Mouse (Mus musculus): ENCODE measurements around the gene Dpy19l3. TPM values are rescaled to one million over a fixed set of nuclear protein-coding genes. Genes with fewer than 3 reads are reported as not detected.

The Dpy19l3 gene
- polyA plus RNA-seq, 1 experiment, result 10.9 TPM

DNA sequence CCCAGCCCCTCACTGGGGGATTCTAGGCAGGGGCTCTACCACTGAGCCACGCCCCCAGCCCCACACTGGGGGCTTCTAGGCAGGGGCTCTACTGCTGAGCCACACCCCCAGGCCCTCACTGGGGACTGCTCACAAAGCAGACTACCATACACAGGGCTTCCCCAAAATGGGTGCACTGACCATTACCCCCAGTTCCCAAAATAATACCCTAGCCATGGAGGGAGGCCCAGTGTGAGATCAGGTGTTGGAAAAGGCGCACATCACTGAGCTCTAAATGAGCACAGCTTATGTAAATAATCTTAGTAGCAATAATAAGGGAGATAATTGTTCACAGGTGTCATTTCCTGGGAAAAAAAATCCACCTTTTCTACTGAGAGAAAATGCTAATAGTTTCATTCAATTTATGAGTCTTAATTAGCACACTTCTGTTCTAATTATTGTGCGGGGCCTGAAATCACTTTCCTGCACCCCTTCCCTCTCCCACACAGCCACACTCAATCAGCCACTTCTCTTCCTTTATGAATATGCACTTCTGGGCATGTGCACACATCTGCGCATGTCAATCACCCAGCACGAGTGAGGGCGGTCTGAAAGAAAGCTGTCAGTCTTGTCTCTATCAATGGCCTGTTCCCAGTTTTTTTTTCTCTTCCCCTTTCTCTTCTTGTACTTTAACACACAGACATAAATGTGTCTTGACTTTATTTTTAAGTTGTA lies 70.7 kb downstream of the Dpy19l3 start:
- WGBS, result 85% methylated on average over 6 of the region's 6 CpGs
- no peak for TF ChIP-seq POLR2A (IDR thresholded peaks at IDR 0.05; ENCODE audit: borderline replicate concordance, extremely low read depth, low read depth, low read length)
- TF ChIP-seq CTCF (IDR thresholded peaks at IDR 0.05; ENCODE audit: insufficient read depth, low read length), result no peak
- no peak overlapping the region for H3K4me3 ChIP-seq (replicated peaks; ENCODE audit: extremely low read depth, low read depth, low read length)
- DNase-seq, result no peak
- H3K4me1 ChIP-seq (ENCODE audit: control insufficient read depth, insufficient read depth, low read length), result no peaks in the 10 kb centered on the region; the same call in 1 of the 2 replicates

DNA sequence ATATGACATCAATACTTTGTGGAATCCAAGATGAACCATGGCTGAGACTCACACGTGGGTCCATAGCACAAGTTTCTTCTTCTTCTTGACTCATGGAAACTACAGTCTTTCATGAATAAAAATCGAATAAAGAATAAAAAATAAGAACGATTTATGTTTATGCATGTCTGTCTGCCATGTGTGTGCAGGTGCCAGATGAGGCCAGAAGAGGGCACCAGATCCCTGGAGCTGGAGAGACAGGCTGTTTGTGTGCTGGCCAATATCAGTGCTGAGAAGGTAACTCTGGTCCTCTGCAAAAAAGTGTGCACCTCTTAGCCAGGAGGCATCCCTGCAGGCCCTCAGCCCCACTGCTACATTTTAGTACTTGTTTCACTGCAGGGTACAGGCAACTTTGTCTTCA lies 72.7 kb downstream of the Dpy19l3 start:
- TF ChIP-seq POLR2A (IDR thresholded peaks at IDR 0.05; ENCODE audit: borderline replicate concordance, extremely low read depth, low read depth, low read length) (no peak), CTCF (IDR thresholded peaks at IDR 0.05; ENCODE audit: insufficient read depth, low read length) (0 out of 2 replicates have a peak, but pooled peaks have one; percentile 6)
- DNase-seq, result no peak
- WGBS, result 82% methylated on average over 3 of the region's 3 CpGs
- Histone ChIP-seq H3K4me3 (replicated peaks; ENCODE audit: extremely low read depth, low read depth, low read length) (no peak overlapping the region), H3K4me1 (ENCODE audit: control insufficient read depth, insufficient read depth, low read length) (no peaks in the 10 kb centered on the region; the same call in 1 of the 2 replicates)

DNA sequence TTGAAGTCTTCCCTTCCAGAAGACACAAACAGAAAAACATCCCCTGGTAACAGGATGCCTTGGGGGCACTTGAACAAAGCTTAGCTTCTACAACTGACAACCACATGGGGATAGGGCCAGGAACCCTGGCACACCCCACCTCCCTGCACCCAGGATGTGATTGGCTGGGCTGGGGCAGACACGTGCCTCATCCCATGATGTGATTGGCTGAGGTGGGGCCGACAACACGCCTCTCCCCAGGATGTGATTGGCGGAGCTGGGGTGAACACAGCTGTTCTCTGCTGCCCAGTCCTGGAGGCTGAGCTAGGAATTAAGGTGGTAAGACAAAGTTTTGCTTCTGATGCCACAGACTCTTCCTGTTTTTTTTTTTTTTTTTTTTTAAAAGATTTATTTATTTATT lies 75.3 kb downstream of the Dpy19l3 start:
- no peak overlapping the region for H3K4me3 ChIP-seq (replicated peaks; ENCODE audit: extremely low read depth, low read depth, low read length)
- H3K4me1 ChIP-seq (ENCODE audit: control insufficient read depth, insufficient read depth, low read length), result no peaks in the 10 kb centered on the region
- DNase-seq, result no peak
- TF ChIP-seq CTCF (IDR thresholded peaks at IDR 0.05; ENCODE audit: insufficient read depth, low read length) (no peak), POLR2A (IDR thresholded peaks at IDR 0.05; ENCODE audit: borderline replicate concordance, extremely low read depth, low read depth, low read length) (no peak)
- 74% methylated on average over 4 of the region's 4 CpGs for WGBS

DNA sequence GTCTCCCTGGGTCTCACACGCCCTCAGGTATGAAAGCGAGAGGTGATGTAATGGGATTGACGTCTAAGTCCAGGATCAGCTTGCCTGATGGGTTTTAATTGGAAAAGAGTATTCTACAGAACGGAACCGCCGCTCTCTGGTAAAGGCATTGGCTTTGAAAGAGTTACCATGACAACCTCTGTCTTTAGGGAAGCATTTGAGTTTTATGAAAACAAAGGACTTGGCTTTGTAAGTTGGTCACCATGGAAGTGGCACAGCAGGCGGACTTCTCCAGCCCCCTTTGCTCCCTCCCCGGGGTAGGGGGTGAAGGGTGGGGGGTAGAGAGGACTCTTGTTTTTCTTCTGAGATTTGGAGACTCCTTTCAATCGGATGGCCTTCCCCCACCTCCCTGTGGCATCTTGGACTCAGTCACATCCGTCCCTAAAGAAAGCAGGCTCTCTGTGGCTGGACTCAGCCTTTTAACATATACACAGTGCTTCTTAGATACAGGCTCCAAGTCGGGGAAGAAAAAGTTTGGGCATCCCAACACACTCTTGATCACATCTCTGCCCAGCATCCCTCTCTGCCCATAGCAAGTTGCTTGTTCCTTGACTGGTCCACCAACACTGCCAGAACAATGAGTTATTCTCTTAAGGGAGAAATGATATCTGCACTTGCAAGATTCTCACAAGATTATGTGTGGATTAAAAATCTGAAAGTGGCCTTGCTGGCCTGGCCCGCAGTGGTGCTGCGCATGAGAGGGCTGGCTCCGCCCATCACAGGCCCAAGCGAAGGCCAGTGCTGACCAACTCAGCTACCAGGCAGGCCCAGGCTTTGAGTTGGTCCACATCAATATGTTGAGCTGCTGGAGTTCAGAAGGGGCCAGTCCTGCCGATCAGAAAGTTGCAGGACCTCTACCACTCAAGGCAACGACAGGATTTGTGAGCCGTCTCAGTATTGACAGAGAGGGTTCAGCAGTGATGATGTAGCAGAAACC lies 85.9 kb downstream of the Dpy19l3 start:
- no peak for DNase-seq
- Histone ChIP-seq H3K4me1 (ENCODE audit: control insufficient read depth, insufficient read depth, low read length) (no peaks in the 10 kb centered on the region), H3K4me3 (replicated peaks; ENCODE audit: extremely low read depth, low read depth, low read length) (no peak overlapping the region)
- WGBS, result 61% methylated on average over 18 of the region's 18 CpGs
- TF ChIP-seq POLR2A (IDR thresholded peaks at IDR 0.05; ENCODE audit: borderline replicate concordance, extremely low read depth, low read depth, low read length), result no peak
- no peak for TF ChIP-seq CTCF (IDR thresholded peaks at IDR 0.05; ENCODE audit: insufficient read depth, low read length)

DNA sequence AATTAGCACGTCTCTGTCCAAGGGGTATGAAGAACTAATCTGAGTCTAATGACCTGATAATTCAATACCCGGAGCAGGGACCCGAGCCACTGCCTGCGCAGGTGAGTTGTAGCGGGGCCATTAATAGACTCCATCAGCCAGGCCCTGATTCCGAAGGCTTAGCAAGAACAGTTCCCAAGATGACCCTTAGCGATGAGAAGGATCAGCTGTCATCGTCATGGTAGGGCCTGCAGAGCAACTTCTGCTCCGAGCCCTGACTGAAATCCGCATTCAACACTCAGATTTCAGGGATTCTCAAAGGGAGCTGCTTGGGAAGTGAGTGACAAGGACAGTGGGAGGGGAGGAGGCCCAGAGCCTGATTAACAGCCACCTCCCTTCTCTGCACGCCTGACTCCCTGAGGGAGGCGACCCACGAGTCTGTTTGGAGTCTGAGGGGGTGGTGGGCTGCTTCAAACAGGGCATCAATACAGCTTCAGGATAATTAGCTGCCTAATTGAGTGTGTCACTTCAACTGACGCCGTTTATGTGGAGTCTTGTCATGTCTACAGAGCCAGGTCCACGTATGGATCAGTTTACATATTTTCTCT lies 90.4 kb downstream of the Dpy19l3 start:
- H3K4me1 ChIP-seq (ENCODE audit: control insufficient read depth, insufficient read depth, low read length), result no peaks in the 10 kb centered on the region
- no peak overlapping the region for H3K4me3 ChIP-seq (replicated peaks; ENCODE audit: extremely low read depth, low read depth, low read length)
- 69% methylated on average over 16 of the region's 16 CpGs for WGBS
- no peak for TF ChIP-seq CTCF (IDR thresholded peaks at IDR 0.05; ENCODE audit: insufficient read depth, low read length)
- no peak for TF ChIP-seq POLR2A (IDR thresholded peaks at IDR 0.05; ENCODE audit: borderline replicate concordance, extremely low read depth, low read depth, low read length)
- no peak for DNase-seq

DNA sequence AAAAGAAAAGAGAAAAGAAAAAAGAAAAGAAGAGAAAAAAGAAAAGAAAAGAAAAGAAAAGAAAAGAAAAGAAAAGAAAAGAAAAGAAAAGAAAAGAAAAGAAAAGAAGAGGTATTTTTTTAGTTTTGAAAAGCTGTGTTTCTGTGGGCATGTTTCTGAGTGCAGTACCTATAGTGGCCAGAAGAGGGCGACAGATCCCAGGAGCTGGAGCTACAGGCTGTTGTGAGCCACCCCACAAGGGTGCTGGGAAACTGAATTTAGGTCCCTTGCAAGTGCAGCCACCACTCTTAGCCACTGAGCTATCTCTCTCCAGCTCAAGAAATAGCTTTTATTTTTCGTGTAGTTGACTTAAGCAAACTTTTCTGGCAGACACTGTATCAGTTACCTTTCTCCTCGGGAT lies 95.1 kb downstream of the Dpy19l3 start:
- no peaks in the 10 kb centered on the region for H3K4me1 ChIP-seq (ENCODE audit: control insufficient read depth, insufficient read depth, low read length)
- TF ChIP-seq POLR2A (IDR thresholded peaks at IDR 0.05; ENCODE audit: borderline replicate concordance, extremely low read depth, low read depth, low read length), result no peak
- TF ChIP-seq CTCF (IDR thresholded peaks at IDR 0.05; ENCODE audit: insufficient read depth, low read length), result peak; percentile 71
- 60% methylated on average over 3 of the region's 3 CpGs for WGBS
- H3K4me3 ChIP-seq (replicated peaks; ENCODE audit: extremely low read depth, low read depth, low read length), result no peak overlapping the region
- peak; percentile 43 for DNase-seq

DNA sequence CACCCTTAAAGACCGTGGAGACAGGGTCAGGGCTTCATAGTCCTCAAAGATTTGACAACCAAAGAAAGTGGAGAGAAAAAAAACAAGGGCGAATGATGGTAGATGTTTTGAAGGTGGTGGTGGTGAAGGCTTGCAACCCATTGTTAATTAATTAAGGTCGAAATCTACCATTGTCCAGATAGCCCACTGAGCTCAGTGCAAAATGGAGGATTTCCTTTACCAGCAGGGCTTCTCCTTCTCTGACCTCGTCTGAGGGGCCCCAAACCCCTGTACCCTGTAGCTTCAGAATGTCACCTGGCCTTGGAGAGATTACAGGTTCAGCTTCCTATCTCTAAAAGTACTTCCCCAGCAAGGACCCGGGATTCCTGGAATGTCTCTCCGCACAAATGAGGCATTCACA lies 96.4 kb downstream of the Dpy19l3 start:
- DNase-seq, result no peak
- 56% methylated on average over 6 of the region's 6 CpGs for WGBS
- no peak for TF ChIP-seq CTCF (IDR thresholded peaks at IDR 0.05; ENCODE audit: insufficient read depth, low read length)
- TF ChIP-seq POLR2A (IDR thresholded peaks at IDR 0.05; ENCODE audit: borderline replicate concordance, extremely low read depth, low read depth, low read length), result no peak
- no peaks in the 10 kb centered on the region for H3K4me1 ChIP-seq (ENCODE audit: control insufficient read depth, insufficient read depth, low read length)
- H3K4me3 ChIP-seq (replicated peaks; ENCODE audit: extremely low read depth, low read depth, low read length), result no peak overlapping the region

DNA sequence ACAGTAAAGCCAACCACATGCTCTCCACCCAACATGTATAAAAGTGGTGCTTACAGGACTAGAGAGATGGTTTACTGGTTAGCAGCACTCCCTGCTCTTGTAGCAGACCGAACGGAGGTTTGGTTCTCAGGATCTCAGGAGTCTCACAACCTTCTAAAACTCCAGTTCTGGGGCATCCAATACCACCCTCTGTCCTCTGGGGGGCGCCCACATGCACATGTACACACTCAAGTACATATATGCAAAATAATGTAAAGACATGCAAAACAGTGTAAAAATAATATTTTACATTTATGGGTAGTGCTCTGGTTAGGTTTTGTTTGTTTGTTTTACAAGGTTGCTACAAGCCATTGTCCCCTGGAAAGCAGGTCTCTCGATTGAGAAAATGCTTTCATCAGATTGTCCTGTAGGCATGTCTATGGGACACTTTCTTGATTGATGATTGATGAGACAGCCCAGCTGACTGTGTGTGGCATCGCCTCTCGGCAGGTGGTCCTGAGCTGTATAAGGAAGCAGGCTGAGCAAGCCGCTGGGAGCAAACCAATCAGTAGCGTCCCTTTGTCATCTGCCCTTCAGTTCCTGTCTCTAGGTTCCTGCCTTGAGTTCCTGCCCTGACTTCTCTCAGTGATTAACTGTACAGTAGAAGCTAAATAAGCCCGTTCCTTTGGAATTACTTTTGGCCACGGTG lies 102.5 kb downstream of the Dpy19l3 start:
- Histone ChIP-seq H3K4me1 (ENCODE audit: control insufficient read depth, insufficient read depth, low read length) (no peaks in the 10 kb centered on the region), H3K4me3 (replicated peaks; ENCODE audit: extremely low read depth, low read depth, low read length) (no peak overlapping the region)
- TF ChIP-seq POLR2A (IDR thresholded peaks at IDR 0.05; ENCODE audit: borderline replicate concordance, extremely low read depth, low read depth, low read length) (no peak), CTCF (IDR thresholded peaks at IDR 0.05; ENCODE audit: insufficient read depth, low read length) (no peak)
- 78% methylated on average over 10 of the region's 10 CpGs for WGBS
- DNase-seq, result no peak
